Mouse (Mus musculus) liver, postnatal 0 days (tissue): Measurements from ENCODE around the gene Rapgef1.

Experiments
- CTCF ChIP-seq: sonication (generic); IDR thresholded peaks from 2 replicates; pipeline ENCODE4 v1.5.1; 2016; ENCODE audit warnings: antibody characterized with exemption, low read depth
- EP300 ChIP-seq: IDR thresholded peaks from 2 replicates; pipeline ENCODE4 v1.6.1; 2016; ENCODE audit warnings: antibody characterized with exemption, low read depth, mild to moderate bottlenecking

DNA sequence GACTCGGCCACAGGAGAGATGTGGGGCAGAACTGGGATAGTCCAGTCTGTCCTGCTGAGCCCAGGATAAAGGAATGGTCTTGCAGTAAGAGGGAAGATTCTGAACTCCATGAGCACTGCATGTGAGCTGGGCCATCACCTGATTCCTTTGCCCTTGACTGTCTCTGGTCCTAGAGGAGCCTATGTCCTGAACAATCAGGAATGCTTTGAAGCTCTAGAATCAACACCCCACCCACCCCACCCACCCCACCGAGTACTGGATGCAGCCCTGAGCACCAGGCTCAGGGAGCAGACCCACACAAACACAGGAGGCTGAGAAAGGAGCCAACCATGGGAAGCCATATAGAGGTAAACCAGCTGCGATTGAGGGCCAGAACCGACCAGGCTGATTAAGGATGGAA is 129.0 kb downstream of the Rapgef1 start:
- TF ChIP-seq CTCF (no peak), EP300 (no peak)
